Mouse (Mus musculus) forebrain, postnatal 0 days (tissue): ENCODE measurements around the gene Usp30. TPM values are rescaled to one million over a fixed set of nuclear protein-coding genes. Genes with fewer than 3 reads are reported as not detected.

Experiments used
- ATAC-seq: fragments of 200-750 bp; cut with Nextera tagmentation; 2 replicates; pipeline ENCODE4 v1.8.0; 2017; ENCODE audit warnings: mild to moderate bottlenecking, moderate library complexity
- DNase-seq: peaks from one replicate; pipeline ENCODE4 v3.0.0-alpha.2; 2015
- H3K27ac ChIP-seq: fragments of 300-500 bp; sonication (generic); 2 replicates; pipeline ENCODE4 v1.5.1; 2014; ENCODE audit warnings: low read depth, mild to moderate bottlenecking, antibody characterized with exemption, low read length, moderate library complexity, mixed read lengths
- H3K27me3 ChIP-seq: fragments of 300-500 bp; sonication (generic); 2 replicates; pipeline ENCODE4 v1.6.1; 2014; ENCODE audit warnings: mild to moderate bottlenecking, low read length, mixed read lengths; ENCODE audit not compliant: insufficient read depth
- H3K36me3 ChIP-seq: fragments of 300-500 bp; sonication (generic); 2 replicates; pipeline ENCODE4 v1.6.1; 2014; ENCODE audit warnings: mild to moderate bottlenecking, moderate library complexity; ENCODE audit not compliant: insufficient read depth
- H3K4me1 ChIP-seq: fragments of 300-500 bp; sonication (generic); 2 replicates; pipeline ENCODE4 v1.6.1; 2014; ENCODE audit warnings: antibody characterized with exemption; ENCODE audit not compliant: insufficient read depth
- H3K4me2 ChIP-seq: fragments of 300-500 bp; sonication (generic); 2 replicates; pipeline ENCODE4 v1.6.1; 2014; ENCODE audit warnings: low read depth, mild to moderate bottlenecking, moderate library complexity
- H3K4me3 ChIP-seq: fragments of 300-500 bp; sonication (generic); 2 replicates; pipeline ENCODE4 v1.5.1; 2014; ENCODE audit warnings: low read depth, low read length, mixed read lengths
- H3K9ac ChIP-seq: fragments of 300-500 bp; sonication (generic); 2 replicates; pipeline ENCODE4 v1.6.1; 2014; ENCODE audit warnings: mild to moderate bottlenecking
- H3K9me3 ChIP-seq: fragments of 300-500 bp; sonication (generic); 2 replicates; pipeline ENCODE4 v1.6.1; 2016; ENCODE audit warnings: low read length
- CTCF ChIP-seq: sonication (generic); IDR thresholded peaks from 2 replicates; pipeline ENCODE4 v1.5.1; 2016; ENCODE audit warnings: antibody characterized with exemption, control low read depth, low read depth
- WGBS: fragments of 180-500 bp; shearing (Covaris S2); extraction: QIAGEN DNeasy Blood & Tissue Kit; methylation state at CpG from one replicate; pipeline ENCODE4 v1.1.7; 2014; 5-methylcytosine and 5-hydroxymethylcytosine counted together
- polyA plus RNA-seq: library from polyadenylated mRNA; unstranded; fragments of >200 nt; fragmentation: Nextera tagmentation; extraction: Ambion mirVana; gene quantifications from 2 replicates; pipeline ENCODE4 v1.2.1, GENCODE M21; 2015
- total RNA-seq: library from RNA; depleted of rRNA; stranded (reverse); fragments of >200 nt; gene quantifications from 2 replicates; pipeline ENCODE4 v1.2.3, GENCODE M21; 2014

Usp30 gene
- total and polyA plus RNA-seq, 2 experiments from 2014 or later = 18.0 to 47.7 TPM

DNA sequence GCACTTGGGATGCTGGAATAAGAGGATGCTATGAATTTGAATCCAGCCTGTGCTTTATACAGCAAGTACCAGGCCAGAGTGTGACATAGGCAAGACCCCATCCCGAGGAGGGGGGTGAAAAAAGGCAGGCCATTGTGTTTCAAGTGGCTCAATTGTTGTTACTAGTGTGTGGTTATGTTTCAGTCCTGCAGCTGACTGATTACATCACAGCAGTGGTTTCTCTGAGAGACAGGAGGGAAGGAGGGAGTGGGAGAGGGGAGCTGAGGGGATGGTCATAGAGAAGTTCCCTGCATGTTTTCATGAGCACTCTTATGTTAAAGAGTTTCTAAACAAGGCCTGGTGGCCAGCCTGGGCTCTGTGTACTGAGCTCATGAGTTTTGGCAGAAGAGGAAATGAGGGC, 37.5 kb downstream of the Usp30 start:
- ATAC-seq = no peak
- no peak for DNase-seq
- no peak for TF ChIP-seq CTCF
- 67% methylated on average over 1 of the region's 1 CpGs for WGBS
- no peak overlapping the region for H3K4me3 ChIP-seq
- H3K4me1 ChIP-seq = peaks cover 10% of the 10 kb centered on the region; the same call in 1 of the 2 replicates
- no peak overlapping the region for H3K4me2 ChIP-seq
- no peaks in the 10 kb centered on the region for H3K9me3 ChIP-seq
- no peaks in the 10 kb centered on the region for H3K27me3 ChIP-seq
- H3K36me3 ChIP-seq = peaks cover 37% of the 10 kb centered on the region
- no peak overlapping the region for H3K9ac ChIP-seq
- H3K27ac ChIP-seq = no peak overlapping the region

DNA sequence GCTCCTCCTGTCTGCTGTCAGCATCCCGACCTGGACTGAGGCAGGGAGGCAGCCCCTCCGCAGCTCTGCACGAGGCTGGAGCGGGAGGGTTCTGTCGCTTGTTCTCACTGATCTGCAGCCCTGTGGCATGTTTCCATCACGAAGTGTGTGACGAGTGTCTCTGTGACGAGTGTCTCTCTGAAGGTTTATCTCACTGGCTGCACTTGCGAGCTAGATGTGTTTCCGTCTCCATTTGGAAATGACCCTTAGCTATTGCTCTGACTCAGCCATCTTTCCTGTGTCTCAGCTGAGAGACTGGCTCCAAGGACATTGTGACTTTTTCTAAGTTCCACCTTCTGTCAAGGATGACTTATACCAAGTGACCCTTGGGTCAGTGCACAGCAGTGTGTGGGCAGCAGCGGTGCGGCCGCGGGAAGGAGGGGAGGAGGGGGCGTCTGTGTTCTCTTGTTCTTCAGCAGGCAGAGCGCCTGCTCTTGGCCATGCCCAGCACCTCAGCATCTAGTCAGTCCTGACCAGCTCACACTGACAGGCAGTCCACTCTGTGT, 41.2 kb downstream of the Usp30 start:
- Histone ChIP-seq H3K27me3 (no peaks in the 10 kb centered on the region), H3K9me3 (no peaks in the 10 kb centered on the region), H3K9ac (no peak overlapping the region), H3K4me2 (no peak overlapping the region), H3K4me3 (no peak overlapping the region), H3K4me1 (0 out of 2 replicates have a peak, but pooled peaks cover 3% of the 10 kb centered on the region), H3K27ac (no peak overlapping the region), H3K36me3 (peaks cover 71% of the 10 kb centered on the region)
- 91% methylated on average over 16 of the region's 16 CpGs for WGBS
- DNase-seq (no peak), ATAC-seq (no peak)
- TF ChIP-seq CTCF = no peak

DNA sequence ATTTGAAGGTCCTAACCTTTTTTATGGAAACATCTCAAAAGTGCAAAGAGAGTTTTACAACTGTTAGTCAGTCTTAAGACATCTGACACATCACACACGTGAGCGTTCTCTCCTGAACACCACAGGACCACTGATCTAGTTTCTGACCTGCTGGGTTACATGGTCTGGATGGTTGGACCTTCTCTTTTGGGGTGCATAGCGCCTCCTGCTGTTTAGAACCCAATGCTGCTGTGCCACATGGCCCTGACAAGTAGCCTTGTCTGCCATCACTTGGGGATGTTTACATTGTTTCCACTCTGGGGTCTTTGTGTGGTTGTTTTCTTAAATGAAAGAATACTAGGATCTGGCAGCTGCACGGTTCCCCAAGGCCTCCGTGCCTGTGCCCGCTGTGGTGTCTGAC, 48.1 kb downstream of the Usp30 start:
- Histone ChIP-seq H3K36me3 (peaks cover 81% of the 10 kb centered on the region), H3K9ac (no peak overlapping the region), H3K9me3 (no peaks in the 10 kb centered on the region), H3K4me2 (no peak overlapping the region), H3K4me3 (no peak overlapping the region), H3K27me3 (no peaks in the 10 kb centered on the region), H3K27ac (no peak overlapping the region), H3K4me1 (no peaks in the 10 kb centered on the region)
- DNase-seq (no peak), ATAC-seq (no peak)
- 87% methylated on average over 6 of the region's 6 CpGs for WGBS
- no peak for TF ChIP-seq CTCF

DNA sequence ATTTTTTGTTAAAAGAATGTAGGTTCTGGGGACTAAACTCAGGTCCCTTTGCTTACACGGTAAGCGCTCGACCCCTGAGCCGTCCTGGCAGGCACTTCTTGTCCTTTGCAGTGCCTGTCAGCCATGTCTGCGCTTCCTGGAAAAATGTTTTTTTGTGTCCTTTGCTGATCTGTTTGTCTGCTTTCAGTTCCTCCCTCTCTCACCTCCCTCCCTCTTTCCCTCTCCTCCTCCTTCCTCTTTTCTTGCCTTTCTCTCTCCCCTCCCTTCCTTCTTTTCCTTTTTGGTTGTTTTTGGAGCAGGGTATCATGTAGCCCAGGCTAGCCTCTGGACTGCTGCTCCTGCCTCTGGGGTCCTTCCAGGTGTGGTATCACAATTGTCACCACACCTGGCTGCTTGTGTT, 49.8 kb downstream of the Usp30 start:
- Histone ChIP-seq H3K4me3 (no peak overlapping the region), H3K36me3 (peaks cover 77% of the 10 kb centered on the region), H3K4me1 (no peaks in the 10 kb centered on the region), H3K27me3 (no peaks in the 10 kb centered on the region), H3K4me2 (no peak overlapping the region), H3K9ac (no peak overlapping the region), H3K27ac (no peak overlapping the region), H3K9me3 (no peaks in the 10 kb centered on the region)
- DNase-seq = no peak
- ATAC-seq = no peak
- 89% methylated on average over 5 of the region's 5 CpGs for WGBS
- no peak for TF ChIP-seq CTCF

DNA sequence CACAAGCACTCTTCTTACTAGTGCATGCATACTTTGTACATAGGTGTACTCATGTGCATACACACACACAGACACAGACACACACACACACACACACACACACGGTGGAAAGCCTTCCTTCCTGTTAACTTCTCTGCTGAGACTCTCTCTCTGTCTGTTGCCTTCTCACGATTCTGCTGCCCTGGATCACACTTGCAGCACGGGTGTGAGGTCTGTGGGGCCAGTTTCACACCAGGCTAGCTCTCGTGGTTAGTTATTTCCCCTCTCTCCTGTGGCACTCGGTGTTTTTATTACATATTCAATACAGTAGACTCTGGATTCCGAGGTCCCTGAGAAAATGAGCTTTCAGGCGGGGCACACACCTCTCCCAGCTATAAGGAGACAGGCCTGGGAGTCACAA, 51.3 kb downstream of the Usp30 start:
- no peak overlapping the region for H3K4me2 ChIP-seq
- H3K36me3 ChIP-seq = peaks cover 78% of the 10 kb centered on the region
- WGBS = 84% methylated on average over 7 of the region's 7 CpGs
- DNase-seq = no peak
- H3K4me3 ChIP-seq = no peak overlapping the region
- no peak for TF ChIP-seq CTCF
- no peak overlapping the region for H3K9ac ChIP-seq
- H3K9me3 ChIP-seq = no peaks in the 10 kb centered on the region
- H3K27me3 ChIP-seq = no peaks in the 10 kb centered on the region
- no peak overlapping the region for H3K27ac ChIP-seq
- no peak for ATAC-seq
- no peaks in the 10 kb centered on the region for H3K4me1 ChIP-seq

DNA sequence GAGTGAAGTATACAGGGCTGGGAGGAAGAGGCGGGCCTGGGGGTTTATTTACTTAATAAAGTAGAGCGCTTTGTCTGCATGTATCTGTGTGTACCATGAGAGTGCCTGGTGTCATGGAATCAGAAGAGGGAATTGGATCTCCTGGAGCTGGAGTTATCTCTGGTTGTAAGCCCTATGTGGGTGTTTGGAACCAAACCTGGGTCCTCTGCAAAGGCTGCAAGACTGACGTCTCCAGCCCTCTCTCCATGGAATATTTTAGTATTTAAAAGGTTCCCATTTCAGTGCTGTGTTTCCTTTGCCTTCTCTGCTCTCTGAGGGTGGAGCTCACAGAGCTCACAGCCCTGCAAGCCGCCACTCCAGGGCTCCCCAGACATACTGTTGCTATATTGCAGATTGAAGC, 54.5 kb downstream of the Usp30 start:
- no peak overlapping the region for H3K4me3 ChIP-seq
- WGBS = 88% methylated on average over 4 of the region's 4 CpGs
- H3K9ac ChIP-seq = no peak overlapping the region
- ATAC-seq = no peak
- no peaks in the 10 kb centered on the region for H3K27me3 ChIP-seq
- H3K36me3 ChIP-seq = peaks cover 79% of the 10 kb centered on the region
- TF ChIP-seq CTCF = no peak
- H3K4me1 ChIP-seq = no peaks in the 10 kb centered on the region
- DNase-seq = no peak
- H3K4me2 ChIP-seq = no peak overlapping the region
- no peak overlapping the region for H3K27ac ChIP-seq
- no peaks in the 10 kb centered on the region for H3K9me3 ChIP-seq

DNA sequence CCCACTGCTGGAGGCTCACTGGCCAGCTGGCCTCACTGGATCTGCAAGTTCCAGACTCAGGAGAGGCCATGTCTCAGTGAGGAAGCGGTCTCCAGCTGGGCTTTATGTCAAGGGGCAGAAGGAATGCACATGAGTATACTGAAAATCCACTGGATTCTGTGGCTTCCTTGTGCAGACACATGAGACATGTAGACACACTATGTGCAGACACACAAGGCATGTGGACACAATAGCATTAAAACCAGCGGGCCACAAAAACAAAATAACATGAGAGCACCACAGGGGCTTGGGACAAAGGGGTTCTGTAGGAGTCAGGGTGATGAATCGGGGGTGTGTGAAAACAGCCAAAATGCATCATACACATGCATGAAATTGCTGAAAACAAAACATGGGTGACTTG, 60.7 kb downstream of the Usp30 start:
- Histone ChIP-seq H3K4me3 (no peak overlapping the region), H3K36me3 (peaks cover 33% of the 10 kb centered on the region), H3K4me2 (no peak overlapping the region), H3K9me3 (no peaks in the 10 kb centered on the region), H3K9ac (no peak overlapping the region), H3K27ac (no peak overlapping the region), H3K4me1 (no peaks in the 10 kb centered on the region), H3K27me3 (no peaks in the 10 kb centered on the region)
- no peak for TF ChIP-seq CTCF
- 91% methylated on average over 3 of the region's 3 CpGs for WGBS
- DNase-seq (no peak), ATAC-seq (no peak)
